Mouse (Mus musculus): ENCODE measurements at regions not wholly inside any gene's neighbourhood (a gene's known extent, or its start where the extent isn't known, plus 50 kb on each side); places are given as distances from the start of the nearest gene placed in this dataset.

GRCm38 (mm10) chr6:112176344-112176743 lies 97.2 kb upstream of the Lmcd1 start:
- TF ChIP-seq CTCF (IDR thresholded peaks at IDR 0.05; ENCODE audit: low read depth), result no peak
- TF ChIP-seq EP300 (IDR thresholded peaks at IDR 0.05; ENCODE audit: low read depth), result no peak

Measured in liver, postnatal 0 days (tissue).